Mouse (Mus musculus): ENCODE results near the gene Prmt2. TPM values are rescaled to one million over a fixed set of nuclear protein-coding genes. Genes with fewer than 3 reads are reported as not detected.

The Prmt2 gene
- polyA plus RNA-seq, 1 experiment, result 30.0 TPM

- no peak overlapping the region for H3K27ac ChIP-seq (ENCODE audit: insufficient read depth, low read depth, low read length)
- 94% methylated on average over 11 of the region's 11 CpGs for WGBS
- H3K27me3 ChIP-seq (replicated peaks; ENCODE audit: control insufficient read depth, insufficient read depth, low read length), result no peaks in the 10 kb centered on the region
- H3K4me3 ChIP-seq (ENCODE audit: insufficient read depth, low read depth, low read length), result no peak overlapping the region
- no peaks in the 10 kb centered on the region for H3K4me1 ChIP-seq (ENCODE audit: control insufficient read depth, insufficient read depth, low read length)
- no peak for TF ChIP-seq POLR2A (IDR thresholded peaks at IDR 0.05; ENCODE audit: low read depth, low read length)
- no peak for TF ChIP-seq CTCF (conservative IDR thresholded peaks at IDR 0.05; ENCODE audit: insufficient read depth, insufficient read length, low read depth, low read length)
- DNase-seq, result no peak
- H3K36me3 ChIP-seq (ENCODE audit: control insufficient read depth, insufficient read depth, low read length), result no peaks in the 10 kb centered on the region
Measured at GRCm38 (mm10) chr10:76225944-76226343, 11.7 kb downstream of the Prmt2 start.

GRCm38 (mm10) chr10:76218240-76218639 lies 19.4 kb downstream of the Prmt2 start:
- H3K4me1 ChIP-seq (ENCODE audit: control insufficient read depth, insufficient read depth, low read length), result peaks cover 3% of the 10 kb centered on the region; the same call in 1 of the 2 replicates
- H3K4me3 ChIP-seq (ENCODE audit: insufficient read depth, low read depth, low read length), result no peak overlapping the region
- no peaks in the 10 kb centered on the region; the same call in 1 of the 2 replicates for H3K36me3 ChIP-seq (ENCODE audit: control insufficient read depth, insufficient read depth, low read length)
- no peak for DNase-seq
- H3K27me3 ChIP-seq (replicated peaks; ENCODE audit: control insufficient read depth, insufficient read depth, low read length), result no peaks in the 10 kb centered on the region
- H3K27ac ChIP-seq (ENCODE audit: insufficient read depth, low read depth, low read length), result no peak overlapping the region
- 77% methylated on average over 9 of the region's 9 CpGs for WGBS
- TF ChIP-seq POLR2A (IDR thresholded peaks at IDR 0.05; ENCODE audit: low read depth, low read length) (no peak), CTCF (conservative IDR thresholded peaks at IDR 0.05; ENCODE audit: insufficient read depth, insufficient read length, low read depth, low read length) (no peak)

DNA sequence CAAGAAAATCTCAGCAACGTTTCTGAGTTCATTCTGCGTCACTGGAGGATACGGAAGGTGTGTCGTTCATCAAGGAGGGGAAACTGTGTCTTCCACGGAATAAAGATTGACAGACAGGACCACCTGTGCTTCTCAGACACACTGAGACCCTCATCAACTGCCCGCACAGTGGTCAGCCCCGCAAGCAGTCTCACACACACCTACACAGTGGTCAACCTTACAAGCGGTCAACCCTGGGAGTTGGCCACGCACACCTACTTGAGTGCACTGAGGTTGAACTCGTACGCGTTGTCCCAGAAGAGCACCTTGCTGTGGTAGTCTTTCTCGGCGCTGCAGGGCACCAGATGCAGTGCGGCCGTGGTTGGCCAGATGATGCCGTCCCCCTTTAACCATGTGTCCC lies 20.6 kb downstream of the Prmt2 start:
- TF ChIP-seq POLR2A (IDR thresholded peaks at IDR 0.05; ENCODE audit: low read depth, low read length) (no peak), CTCF (conservative IDR thresholded peaks at IDR 0.05; ENCODE audit: insufficient read depth, insufficient read length, low read depth, low read length) (no peak)
- 97% methylated on average over 17 of the region's 17 CpGs for WGBS
- H3K36me3 ChIP-seq (ENCODE audit: control insufficient read depth, insufficient read depth, low read length), result no peaks in the 10 kb centered on the region; the same call in 1 of the 2 replicates
- H3K27me3 ChIP-seq (replicated peaks; ENCODE audit: control insufficient read depth, insufficient read depth, low read length), result no peaks in the 10 kb centered on the region
- no peak overlapping the region for H3K4me3 ChIP-seq (ENCODE audit: insufficient read depth, low read depth, low read length)
- no peak overlapping the region for H3K27ac ChIP-seq (ENCODE audit: insufficient read depth, low read depth, low read length)
- H3K4me1 ChIP-seq (ENCODE audit: control insufficient read depth, insufficient read depth, low read length), result peaks cover 3% of the 10 kb centered on the region; the same call in 1 of the 2 replicates
- DNase-seq, result no peak

- no peak for TF ChIP-seq POLR2A (IDR thresholded peaks at IDR 0.05; ENCODE audit: low read depth, low read length)
- TF ChIP-seq CTCF (conservative IDR thresholded peaks at IDR 0.05; ENCODE audit: insufficient read depth, insufficient read length, low read depth, low read length), result no peak
- no peak for DNase-seq
- 96% methylated on average over 4 of the region's 4 CpGs for WGBS
- no peaks in the 10 kb centered on the region for H3K4me1 ChIP-seq (ENCODE audit: control insufficient read depth, insufficient read depth, low read length)
- H3K36me3 ChIP-seq (ENCODE audit: control insufficient read depth, insufficient read depth, low read length), result no peaks in the 10 kb centered on the region; the same call in 1 of the 2 replicates
- no peak overlapping the region for H3K27ac ChIP-seq (ENCODE audit: insufficient read depth, low read depth, low read length)
- H3K4me3 ChIP-seq (ENCODE audit: insufficient read depth, low read depth, low read length), result no peak overlapping the region
- no peaks in the 10 kb centered on the region for H3K27me3 ChIP-seq (replicated peaks; ENCODE audit: control insufficient read depth, insufficient read depth, low read length)
Measured at GRCm38 (mm10) chr10:76214161-76214560, 23.5 kb downstream of the Prmt2 start.

DNA sequence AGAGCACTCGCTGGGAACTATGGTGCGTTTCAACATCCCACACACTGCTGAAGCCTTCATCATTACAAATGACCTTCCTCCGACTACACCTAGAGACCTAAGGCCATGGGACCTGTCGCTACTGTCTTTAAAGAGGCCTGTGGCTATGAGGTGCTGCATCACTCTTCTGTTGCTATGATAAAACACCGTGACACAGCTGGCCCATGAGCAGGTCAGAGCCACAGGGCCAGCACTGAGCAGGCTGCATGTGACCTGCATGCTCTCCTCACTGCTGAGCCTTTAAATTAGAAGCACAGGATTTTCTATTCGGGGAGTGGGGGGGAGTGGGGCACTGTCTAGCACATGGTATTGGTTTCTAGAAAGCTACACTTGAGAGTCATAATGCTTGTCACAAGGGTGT lies 25.5 kb downstream of the Prmt2 start:
- no peak for TF ChIP-seq CTCF (conservative IDR thresholded peaks at IDR 0.05; ENCODE audit: insufficient read depth, insufficient read length, low read depth, low read length)
- TF ChIP-seq POLR2A (IDR thresholded peaks at IDR 0.05; ENCODE audit: low read depth, low read length), result no peak
- H3K4me1 ChIP-seq (ENCODE audit: control insufficient read depth, insufficient read depth, low read length), result no peaks in the 10 kb centered on the region
- no peaks in the 10 kb centered on the region for H3K27me3 ChIP-seq (replicated peaks; ENCODE audit: control insufficient read depth, insufficient read depth, low read length)
- H3K36me3 ChIP-seq (ENCODE audit: control insufficient read depth, insufficient read depth, low read length), result no peaks in the 10 kb centered on the region; the same call in 1 of the 2 replicates
- DNase-seq, result no peak
- H3K4me3 ChIP-seq (ENCODE audit: insufficient read depth, low read depth, low read length), result no peak overlapping the region
- H3K27ac ChIP-seq (ENCODE audit: insufficient read depth, low read depth, low read length), result no peak overlapping the region
- 94% methylated on average over 6 of the region's 6 CpGs for WGBS

DNA sequence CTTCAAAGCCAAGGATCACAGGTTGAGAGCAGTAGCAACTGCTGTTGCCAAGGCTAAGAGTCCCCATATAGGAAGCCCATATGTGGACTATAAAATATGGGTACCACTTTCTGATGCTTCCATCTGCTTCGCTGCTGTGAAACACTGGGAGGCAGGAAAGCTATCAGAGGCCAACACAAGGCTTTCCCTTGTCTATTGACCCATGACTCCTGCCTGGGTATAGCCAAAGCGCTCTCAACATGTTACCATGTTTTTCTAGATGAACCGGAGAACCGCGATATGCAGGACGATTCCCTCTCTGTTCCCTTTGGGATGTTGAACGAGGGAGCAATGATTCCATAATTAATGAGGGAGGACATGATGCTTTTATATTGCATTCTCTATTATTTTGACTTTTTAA lies 26.9 kb downstream of the Prmt2 start:
- Histone ChIP-seq H3K27me3 (replicated peaks; ENCODE audit: control insufficient read depth, insufficient read depth, low read length) (no peaks in the 10 kb centered on the region), H3K4me1 (ENCODE audit: control insufficient read depth, insufficient read depth, low read length) (no peaks in the 10 kb centered on the region), H3K4me3 (ENCODE audit: insufficient read depth, low read depth, low read length) (no peak overlapping the region), H3K27ac (ENCODE audit: insufficient read depth, low read depth, low read length) (no peak overlapping the region), H3K36me3 (ENCODE audit: control insufficient read depth, insufficient read depth, low read length) (no peaks in the 10 kb centered on the region; the same call in 1 of the 2 replicates)
- no peak for DNase-seq
- WGBS, result 96% methylated on average over 7 of the region's 7 CpGs
- TF ChIP-seq POLR2A (IDR thresholded peaks at IDR 0.05; ENCODE audit: low read depth, low read length) (no peak), CTCF (conservative IDR thresholded peaks at IDR 0.05; ENCODE audit: insufficient read depth, insufficient read length, low read depth, low read length) (no peak)

DNA sequence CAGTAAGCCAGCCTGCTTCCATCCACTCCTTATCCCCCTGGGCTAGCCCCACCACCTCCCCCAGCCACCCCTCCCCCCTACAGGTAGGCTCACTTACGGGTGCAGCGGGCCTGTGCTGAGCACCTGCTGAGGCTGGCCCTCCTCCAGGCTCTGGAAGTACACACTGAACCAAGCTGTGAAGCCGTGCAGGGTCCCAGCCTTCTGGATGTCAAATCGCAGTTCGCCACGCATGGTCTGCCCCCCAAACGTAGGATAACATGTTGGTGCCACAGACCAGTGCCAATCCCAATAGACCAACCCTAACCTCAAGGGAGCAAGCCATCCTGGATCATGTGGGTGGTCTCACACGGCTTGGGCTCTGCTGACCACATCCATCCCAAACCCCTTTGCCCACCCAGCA lies 28.4 kb downstream of the Prmt2 start:
- no peak for DNase-seq
- no peak overlapping the region for H3K4me3 ChIP-seq (ENCODE audit: insufficient read depth, low read depth, low read length)
- H3K36me3 ChIP-seq (ENCODE audit: control insufficient read depth, insufficient read depth, low read length), result no peaks in the 10 kb centered on the region
- no peak overlapping the region for H3K27ac ChIP-seq (ENCODE audit: insufficient read depth, low read depth, low read length)
- 94% methylated on average over 8 of the region's 8 CpGs for WGBS
- no peaks in the 10 kb centered on the region for H3K4me1 ChIP-seq (ENCODE audit: control insufficient read depth, insufficient read depth, low read length)
- no peak for TF ChIP-seq CTCF (conservative IDR thresholded peaks at IDR 0.05; ENCODE audit: insufficient read depth, insufficient read length, low read depth, low read length)
- no peak for TF ChIP-seq POLR2A (IDR thresholded peaks at IDR 0.05; ENCODE audit: low read depth, low read length)
- H3K27me3 ChIP-seq (replicated peaks; ENCODE audit: control insufficient read depth, insufficient read depth, low read length), result no peaks in the 10 kb centered on the region
